Mouse (Mus musculus): ENCODE measurements around the gene Cyb561a3. TPM values are rescaled to one million over a fixed set of nuclear protein-coding genes. Genes with fewer than 3 reads are reported as not detected.

Cyb561a3 gene
- polyA plus RNA-seq, 1 experiment from 2014 or later = 33.2 TPM

Other genes starting within 250 kb of the Cyb561a3 start
- gene Syt7, start 188.1 kb upstream of the Cyb561a3 start, polyA plus RNA-seq (2015; fragmentation: Nextera tagmentation; extraction: Ambion mirVana) = 0.23 and 0.60 TPM in 2 replicates
- gene Lrrc10b, start 119.7 kb upstream of the Cyb561a3 start, polyA plus RNA-seq (2015; fragmentation: Nextera tagmentation; extraction: Ambion mirVana) = 0.08 and 0.17 TPM in 2 replicates
- gene Ppp1r32, start 94.2 kb upstream of the Cyb561a3 start, polyA plus RNA-seq (2015; fragmentation: Nextera tagmentation; extraction: Ambion mirVana) = 0.49 and 0.57 TPM in 2 replicates
- gene Cpsf7, start 51.9 kb upstream of the Cyb561a3 start, polyA plus RNA-seq (2015; fragmentation: Nextera tagmentation; extraction: Ambion mirVana) = 30.8 and 31.8 TPM in 2 replicates
- gene Sdhaf2, start 51.0 kb upstream of the Cyb561a3 start, polyA plus RNA-seq (2015; fragmentation: Nextera tagmentation; extraction: Ambion mirVana) = 70.1 and 73.0 TPM in 2 replicates
- gene Tmem216, start 20.9 kb upstream of the Cyb561a3 start, polyA plus RNA-seq (2015; fragmentation: Nextera tagmentation; extraction: Ambion mirVana) = 27.3 and 30.0 TPM in 2 replicates
- 24.6 and 25.7 TPM in 2 replicates for gene Tmem138, start 190 bp downstream of the Cyb561a3 start, polyA plus RNA-seq (2015; fragmentation: Nextera tagmentation; extraction: Ambion mirVana)
- 148 and 156 TPM in 2 replicates for gene Ddb1, start 28.2 kb downstream of the Cyb561a3 start, polyA plus RNA-seq (2015; fragmentation: Nextera tagmentation; extraction: Ambion mirVana)
- gene Tkfc, start 28.5 kb downstream of the Cyb561a3 start, polyA plus RNA-seq (2015; fragmentation: Nextera tagmentation; extraction: Ambion mirVana) = 12.4 and 13.7 TPM in 2 replicates
- gene Vwce, start 57.0 kb downstream of the Cyb561a3 start, polyA plus RNA-seq (2015; fragmentation: Nextera tagmentation; extraction: Ambion mirVana) = 1.2 and 2.2 TPM in 2 replicates
- 0.49 and 0.95 TPM in 2 replicates for gene Pga5, start 100.9 kb downstream of the Cyb561a3 start, polyA plus RNA-seq (2015; fragmentation: Nextera tagmentation; extraction: Ambion mirVana)
- 14.6 and 19.3 TPM in 2 replicates for gene Vps37c, start 111.6 kb downstream of the Cyb561a3 start, polyA plus RNA-seq (2015; fragmentation: Nextera tagmentation; extraction: Ambion mirVana)
- gene Cd5, start 161.8 kb downstream of the Cyb561a3 start, polyA plus RNA-seq (2015; fragmentation: Nextera tagmentation; extraction: Ambion mirVana) = 116 and 132 TPM in 2 replicates